Mouse (Mus musculus) embryonic facial prominence, embryonic 11.5 days (tissue): ENCODE measurements at regions not wholly inside any gene's neighbourhood (a gene's known extent, or its start where the extent isn't known, plus 50 kb on each side); places are given as distances from the start of the nearest gene placed in this dataset.
A peak's percentile ranks its signal among the peaks of the same experiment; 100 is the strongest.

Experiments
- ATAC-seq: fragments of 200-750 bp; cut with Nextera tagmentation; replicated peaks from 2 replicates; pipeline ENCODE4 v1.8.0; 2017; ENCODE audit warnings: low read depth; ENCODE audit not compliant: insufficient number of reproducible peaks, low FRiP score, low TSS enrichment
- DNase-seq: peaks from one replicate; pipeline ENCODE4 v3.0.0-alpha.2; 2015; ENCODE audit warnings: low spot score
- H3K27ac ChIP-seq: fragments of 300-500 bp; sonication (generic); replicated peaks from 2 replicates; pipeline ENCODE4 v1.5.1; 2014; ENCODE audit warnings: mild to moderate bottlenecking, low read depth, low read length, control low read depth
- H3K27me3 ChIP-seq: fragments of 300-500 bp; sonication (generic); 2 replicates; pipeline ENCODE4 v1.6.1; 2014; ENCODE audit warnings: mild to moderate bottlenecking, low read length, moderate library complexity, mixed read lengths; ENCODE audit not compliant: control insufficient read depth, insufficient read depth
- H3K36me3 ChIP-seq: fragments of 300-500 bp; sonication (generic); replicated peaks from 2 replicates; pipeline ENCODE4 v1.6.1; 2014; ENCODE audit warnings: low read depth, mild to moderate bottlenecking, low read length, moderate library complexity, mixed read lengths; ENCODE audit not compliant: control insufficient read depth, insufficient read depth
- H3K4me1 ChIP-seq: fragments of 300-500 bp; sonication (generic); 2 replicates; pipeline ENCODE4 v1.6.1; 2014; ENCODE audit warnings: low read length, mixed read lengths; ENCODE audit not compliant: control insufficient read depth, insufficient read depth
- H3K4me2 ChIP-seq: fragments of 300-500 bp; sonication (generic); 2 replicates; pipeline ENCODE4 v1.6.1; 2014; ENCODE audit warnings: low read depth, mild to moderate bottlenecking, control low read depth, low read length, moderate library complexity
- H3K4me3 ChIP-seq: fragments of 300-500 bp; sonication (generic); 2 replicates; pipeline ENCODE4 v1.5.1; 2014; ENCODE audit warnings: low read depth, low read length, control low read depth
- H3K9ac ChIP-seq: fragments of 300-500 bp; sonication (generic); replicated peaks from 2 replicates; pipeline ENCODE4 v1.6.1; 2014; ENCODE audit warnings: mild to moderate bottlenecking, control low read depth, low read length
- H3K9me3 ChIP-seq: fragments of 300-500 bp; sonication (generic); replicated peaks from 2 replicates; pipeline ENCODE4 v1.6.1; 2016; ENCODE audit warnings: mild to moderate bottlenecking, low read length, inconsistent platforms, mixed read lengths; ENCODE audit not compliant: control insufficient read depth
- WGBS: fragments of 180-500 bp; shearing (Covaris S2); extraction: QIAGEN DNeasy Blood & Tissue Kit; methylation state at CpG from one replicate; pipeline ENCODE4 v1.1.7; 2014; 5-methylcytosine and 5-hydroxymethylcytosine counted together

DNA sequence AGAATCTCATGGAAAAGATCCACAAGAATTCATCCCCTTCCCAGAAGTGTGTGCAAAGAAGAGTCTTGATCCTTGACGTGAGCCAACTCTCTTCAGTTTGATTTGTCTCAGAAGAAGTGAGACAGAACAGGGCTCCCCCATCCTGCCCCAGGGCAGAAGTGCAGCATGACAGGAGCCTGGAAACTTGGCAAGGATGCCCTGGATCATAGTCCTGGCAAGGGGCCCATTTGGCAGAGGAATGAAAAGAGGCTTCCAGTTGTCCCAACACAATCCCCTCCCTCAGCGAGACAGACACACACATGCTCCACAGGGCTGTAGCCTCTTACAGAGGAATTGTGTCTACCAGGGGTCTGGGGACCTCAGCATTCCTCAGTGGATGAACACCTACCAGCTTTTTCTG is 102.7 kb downstream of the Ptpn20 start:
- ATAC-seq (no peak), DNase-seq (no peak)
- H3K9me3 ChIP-seq = no peaks in the 10 kb centered on the region
- no peak overlapping the region for H3K4me2 ChIP-seq
- H3K36me3 ChIP-seq = no peaks in the 10 kb centered on the region
- H3K27ac ChIP-seq = no peak overlapping the region
- no peaks in the 10 kb centered on the region for H3K4me1 ChIP-seq
- no peak overlapping the region for H3K4me3 ChIP-seq
- H3K27me3 ChIP-seq = no peaks in the 10 kb centered on the region
- 58% methylated on average over 2 of the region's 2 CpGs for WGBS
- no peak overlapping the region for H3K9ac ChIP-seq

DNA sequence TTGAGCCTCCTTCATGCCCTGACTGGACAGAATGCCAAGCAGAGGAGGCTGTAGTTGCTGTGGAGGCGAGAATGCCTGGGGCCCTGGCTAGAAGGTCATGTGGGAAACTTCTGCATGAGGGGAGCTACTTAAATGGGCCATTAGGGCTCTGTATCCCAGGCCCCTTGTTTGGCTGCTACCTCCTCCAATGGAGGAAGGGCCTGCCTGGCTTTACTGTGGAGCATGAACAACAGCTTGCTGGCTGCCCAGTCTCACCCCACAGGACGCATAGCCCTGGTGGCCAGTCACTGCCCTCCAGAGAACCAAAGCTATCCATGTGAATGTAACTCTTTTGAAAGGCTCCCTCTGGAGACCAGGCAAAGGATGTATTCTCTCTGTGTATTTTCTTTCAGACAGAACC is 105.2 kb downstream of the Ptpn20 start:
- Histone ChIP-seq H3K27me3 (no peaks in the 10 kb centered on the region), H3K4me1 (no peaks in the 10 kb centered on the region), H3K4me2 (no peak overlapping the region), H3K9me3 (no peaks in the 10 kb centered on the region), H3K27ac (no peak overlapping the region), H3K36me3 (no peaks in the 10 kb centered on the region), H3K4me3 (no peak overlapping the region), H3K9ac (no peak overlapping the region)
- no peak for ATAC-seq
- WGBS = 53% methylated on average over 2 of the region's 2 CpGs
- no peak for DNase-seq

- no peaks in the 10 kb centered on the region for H3K4me1 ChIP-seq
- H3K36me3 ChIP-seq = no peaks in the 10 kb centered on the region
- H3K27me3 ChIP-seq = no peaks in the 10 kb centered on the region
- peak; percentile 82 for DNase-seq
- no peak overlapping the region for H3K4me2 ChIP-seq
- no peak overlapping the region for H3K4me3 ChIP-seq
- H3K9ac ChIP-seq = no peak overlapping the region
- no peaks in the 10 kb centered on the region for H3K9me3 ChIP-seq
- peak; percentile 37; the same call in 1 of the 2 replicates for ATAC-seq
- 20% methylated on average over 8 of the region's 8 CpGs for WGBS
- H3K27ac ChIP-seq = no peak overlapping the region
Measured at GRCm38 (mm10) chr14:33695362-33695982, 106.5 kb downstream of the Ptpn20 start.

DNA sequence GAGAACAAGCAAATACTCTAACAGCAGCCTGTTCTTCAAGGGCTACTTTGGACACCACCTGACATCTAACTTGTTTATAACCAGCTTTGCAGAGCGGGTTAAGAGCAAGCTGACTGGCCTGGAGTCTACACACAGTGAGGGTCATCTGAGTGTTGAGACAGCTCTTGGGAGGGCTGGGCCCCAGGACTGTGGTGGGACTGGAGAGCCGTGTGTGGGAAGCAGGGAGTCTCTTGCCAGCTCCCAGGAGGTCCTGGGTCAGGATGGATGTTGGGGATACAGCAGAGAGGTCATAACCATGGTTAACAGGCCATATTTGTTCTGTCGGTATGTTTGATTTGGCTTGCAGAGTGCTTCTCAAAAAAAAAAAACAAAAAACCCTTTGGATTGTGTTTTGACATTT is 107.8 kb downstream of the Ptpn20 start:
- DNase-seq (no peak), ATAC-seq (no peak)
- Histone ChIP-seq H3K27me3 (no peaks in the 10 kb centered on the region), H3K4me2 (no peak overlapping the region), H3K4me1 (no peaks in the 10 kb centered on the region), H3K9ac (no peak overlapping the region), H3K4me3 (no peak overlapping the region), H3K27ac (no peak overlapping the region), H3K9me3 (no peaks in the 10 kb centered on the region), H3K36me3 (no peaks in the 10 kb centered on the region)
- WGBS = 81% methylated on average over 3 of the region's 3 CpGs

DNA sequence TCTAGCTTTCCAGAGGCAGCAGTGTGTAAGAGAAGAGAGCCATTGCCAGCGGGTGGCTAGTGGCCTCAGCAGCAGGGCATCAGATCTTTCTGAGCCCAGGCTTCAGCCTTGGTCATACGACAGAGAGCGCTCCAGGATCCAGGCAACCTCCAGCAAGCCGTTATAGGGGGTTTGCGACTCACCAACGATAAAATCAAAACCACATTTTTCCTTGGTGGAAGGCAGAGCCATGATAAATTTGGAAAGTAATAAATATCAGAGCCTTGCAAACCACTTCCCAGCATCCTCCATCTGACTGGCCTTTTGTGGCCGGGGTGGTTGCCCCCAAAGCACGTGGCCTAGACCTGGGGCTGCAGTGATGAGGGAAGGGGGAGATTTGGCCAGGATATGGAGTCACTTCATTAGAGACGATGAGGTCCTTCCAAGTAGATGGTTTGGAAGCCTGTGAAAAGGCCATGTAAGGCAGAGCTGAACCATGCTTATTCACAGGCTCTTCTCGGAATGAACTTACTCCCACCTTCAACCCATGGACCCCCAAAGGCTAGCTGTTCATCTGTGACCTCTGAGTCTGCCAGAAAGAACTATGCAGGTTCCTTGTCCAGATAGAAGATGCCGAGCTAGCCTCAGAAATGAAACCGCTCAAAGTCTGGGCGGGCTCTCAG is 110.9 kb downstream of the Ptpn20 start:
- no peak overlapping the region for H3K4me3 ChIP-seq
- no peak overlapping the region for H3K27ac ChIP-seq
- no peaks in the 10 kb centered on the region for H3K27me3 ChIP-seq
- WGBS = 71% methylated on average over 13 of the region's 13 CpGs
- H3K4me1 ChIP-seq = no peaks in the 10 kb centered on the region
- H3K4me2 ChIP-seq = no peak overlapping the region
- H3K9me3 ChIP-seq = no peaks in the 10 kb centered on the region
- no peaks in the 10 kb centered on the region for H3K36me3 ChIP-seq
- DNase-seq (peak; percentile 49), ATAC-seq (no peak)
- H3K9ac ChIP-seq = no peak overlapping the region

- Histone ChIP-seq H3K9ac (no peak overlapping the region), H3K4me2 (no peak overlapping the region), H3K27me3 (no peaks in the 10 kb centered on the region), H3K36me3 (no peaks in the 10 kb centered on the region), H3K4me1 (no peaks in the 10 kb centered on the region), H3K27ac (no peak overlapping the region), H3K9me3 (no peaks in the 10 kb centered on the region), H3K4me3 (no peak overlapping the region)
- WGBS = 64% methylated on average over 6 of the region's 6 CpGs
- ATAC-seq = 0 out of 2 replicates have a peak, but pooled peaks have one; percentile 23
- no peak for DNase-seq
Measured at GRCm38 (mm10) chr14:33707661-33708297, 118.8 kb downstream of the Ptpn20 start.

- ATAC-seq (no peak), DNase-seq (no peak)
- Histone ChIP-seq H3K4me2 (no peak overlapping the region), H3K9me3 (no peaks in the 10 kb centered on the region), H3K27me3 (no peaks in the 10 kb centered on the region), H3K9ac (no peak overlapping the region), H3K4me3 (no peak overlapping the region), H3K36me3 (no peaks in the 10 kb centered on the region), H3K4me1 (no peaks in the 10 kb centered on the region), H3K27ac (no peak overlapping the region)
- WGBS = 86% methylated on average over 4 of the region's 4 CpGs
Measured at GRCm38 (mm10) chr14:33708298-33708665, 119.3 kb downstream of the Ptpn20 start.

- no peak for ATAC-seq
- Histone ChIP-seq H3K9ac (no peak overlapping the region), H3K4me1 (no peaks in the 10 kb centered on the region), H3K36me3 (no peaks in the 10 kb centered on the region), H3K27me3 (no peaks in the 10 kb centered on the region), H3K4me2 (no peak overlapping the region), H3K4me3 (no peak overlapping the region), H3K27ac (no peak overlapping the region), H3K9me3 (no peaks in the 10 kb centered on the region)
- 70% methylated on average over 1 of the region's 1 CpGs for WGBS
- DNase-seq = no peak
Measured at GRCm38 (mm10) chr14:33712458-33712857, 123.5 kb downstream of the Ptpn20 start.
